Mouse (Mus musculus) heart, postnatal 36 days (tissue): ENCODE measurements around the gene Klhl22. TPM values are rescaled to one million over a fixed set of nuclear protein-coding genes. Genes with fewer than 3 reads are reported as not detected.
"Not testable (repeated sequence)": the region's sequence is repeated elsewhere in the genome, so short reads cannot be mapped to it uniquely, and the experiment has no call there.

ENCODE experiments used
- DNase-seq, 2 experiments: peaks; one replicate each; pipeline ENCODE4 v3.0.0; 2021 to 2022
- intact Hi-C: fragments of 180-260 bp; cut with DNase I; formaldehyde crosslinking; loops from one replicate; pipeline ENCODE4 v1.15.1; 2025
- total RNA-seq, 2 experiments: library from RNA; stranded (reverse); gene quantifications; 2 replicates each; pipeline ENCODE4 v1.2.3; 2021

The Klhl22 gene
- total RNA-seq: 10 to 100 TPM; 17.2 to 20.2 TPM

DNA sequence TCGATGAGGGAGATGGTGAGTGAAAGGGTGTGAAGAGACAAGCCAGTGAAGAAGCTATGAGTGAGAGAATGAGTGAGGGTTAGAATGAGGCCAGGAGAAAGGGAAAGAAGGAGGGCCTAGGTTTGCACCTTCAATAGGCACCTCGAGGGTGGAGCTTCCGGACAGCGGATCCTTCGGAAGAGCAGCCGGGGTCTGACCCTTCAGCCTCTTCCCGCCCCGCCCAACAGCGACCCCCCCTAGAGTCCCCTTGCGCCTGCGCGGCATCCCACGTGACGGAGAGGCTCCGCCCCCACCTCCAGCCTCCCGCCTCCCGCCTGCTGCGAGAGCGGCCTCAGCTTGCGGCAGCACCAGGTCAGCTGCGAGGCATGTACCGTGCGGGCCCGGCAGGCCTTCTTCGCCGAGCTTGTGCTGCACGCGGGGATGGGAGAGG lies at the start of gene Klhl22:
Gene Klhl22 (plus strand): TSS at position 275 of the 430 bp plus-strand sequence.
- peak; percentile 93 to 94 for DNase-seq
- intact Hi-C loops: loop anchor here (2.0 kb wide), 1 partner anchor 33 kb away; no protein-coding TSS in a partner anchor

DNA sequence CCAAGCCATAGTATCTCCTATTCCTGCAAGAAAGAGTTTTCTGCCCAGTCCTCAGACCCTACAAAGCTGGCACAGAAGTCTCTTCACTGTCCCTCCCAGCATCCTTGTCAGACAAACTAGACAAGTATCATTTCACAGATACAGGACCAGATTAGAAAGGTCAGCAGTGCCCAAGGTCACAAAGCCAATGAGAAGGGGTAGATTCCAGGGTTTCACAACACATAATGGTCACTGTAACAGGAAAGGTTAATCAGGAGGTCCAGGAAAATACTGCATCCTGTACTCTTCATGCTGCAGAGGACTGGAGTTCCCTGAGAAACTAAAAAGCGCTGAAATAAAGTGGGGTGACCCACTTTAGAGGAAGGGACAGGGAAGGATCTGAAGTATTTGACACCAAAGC lies 41.6 kb upstream of the Klhl22 start:
- intact Hi-C loops: no loop called here

DNA sequence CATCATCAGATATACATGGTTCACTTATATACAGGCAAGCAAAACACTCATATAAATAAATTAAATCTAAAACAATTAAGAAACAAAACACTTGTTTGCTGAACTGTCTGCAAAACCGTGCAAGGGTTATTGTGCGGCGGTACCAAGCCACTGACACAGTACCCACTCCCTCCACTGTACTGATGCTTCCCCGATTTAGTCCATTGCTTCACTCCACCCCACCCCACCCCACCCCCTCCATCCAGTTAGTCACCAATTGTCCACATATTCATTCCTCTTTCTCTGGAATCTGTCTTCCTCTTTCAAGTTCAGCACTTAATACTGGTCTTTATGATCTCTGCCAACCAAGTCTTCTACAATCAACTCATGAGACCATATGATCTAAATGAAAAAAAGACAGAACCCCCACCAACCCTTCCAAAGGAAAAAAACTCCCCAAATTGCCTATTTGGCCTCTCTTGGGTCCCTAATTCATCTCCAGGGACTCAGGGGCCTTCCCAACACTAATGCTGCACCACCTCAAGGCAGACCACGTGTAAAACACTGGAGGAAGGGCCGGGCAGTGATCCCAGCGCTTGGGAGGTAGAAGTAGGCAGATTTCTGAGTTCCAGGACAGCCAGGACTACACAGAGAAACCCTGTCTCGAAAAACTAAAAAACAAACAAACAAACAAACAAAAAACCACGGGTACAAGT lies 38.2 kb upstream of the Klhl22 start:
- intact Hi-C loops: loop anchor here (10.0 kb wide), 1 partner anchor 166 kb away; no protein-coding TSS in a partner anchor
- no peak for DNase-seq

More for the DNA sequence above, 41.6 kb upstream of the Klhl22 start:
- no peak for DNase-seq

DNA sequence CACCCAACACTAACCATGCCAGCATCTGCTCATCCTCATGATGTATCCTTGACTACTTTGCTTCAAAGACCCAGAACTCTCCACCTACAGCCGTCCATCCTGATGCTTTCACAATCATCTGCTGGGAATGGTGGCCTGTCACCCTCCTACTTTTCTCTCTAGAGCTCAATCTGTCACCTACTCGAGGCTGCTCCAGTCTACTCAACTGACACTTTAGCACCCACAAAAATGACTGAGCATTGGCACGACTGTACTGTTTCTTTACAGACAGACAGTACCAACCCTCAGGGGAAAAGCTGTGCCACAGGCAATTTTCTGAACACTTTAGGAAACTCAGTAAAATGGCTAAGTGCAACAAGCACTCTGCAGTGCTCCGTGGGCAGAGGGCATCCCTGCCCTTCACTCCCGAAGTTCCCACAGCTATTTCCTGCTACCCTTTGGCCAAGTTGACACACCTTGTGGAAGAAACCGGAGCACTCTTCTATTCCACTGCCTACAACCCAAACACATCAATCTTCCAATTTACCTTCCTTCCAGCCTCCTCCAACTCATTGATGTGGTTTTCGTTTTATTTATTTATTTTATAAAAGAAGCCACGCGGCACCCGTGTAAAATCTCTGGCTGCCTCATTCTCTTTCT lies 37.5 kb upstream of the Klhl22 start:
- no peak for DNase-seq
- intact Hi-C loops: loop anchor here (10.0 kb wide), 1 partner anchor 167 kb away; no protein-coding TSS in a partner anchor

DNA sequence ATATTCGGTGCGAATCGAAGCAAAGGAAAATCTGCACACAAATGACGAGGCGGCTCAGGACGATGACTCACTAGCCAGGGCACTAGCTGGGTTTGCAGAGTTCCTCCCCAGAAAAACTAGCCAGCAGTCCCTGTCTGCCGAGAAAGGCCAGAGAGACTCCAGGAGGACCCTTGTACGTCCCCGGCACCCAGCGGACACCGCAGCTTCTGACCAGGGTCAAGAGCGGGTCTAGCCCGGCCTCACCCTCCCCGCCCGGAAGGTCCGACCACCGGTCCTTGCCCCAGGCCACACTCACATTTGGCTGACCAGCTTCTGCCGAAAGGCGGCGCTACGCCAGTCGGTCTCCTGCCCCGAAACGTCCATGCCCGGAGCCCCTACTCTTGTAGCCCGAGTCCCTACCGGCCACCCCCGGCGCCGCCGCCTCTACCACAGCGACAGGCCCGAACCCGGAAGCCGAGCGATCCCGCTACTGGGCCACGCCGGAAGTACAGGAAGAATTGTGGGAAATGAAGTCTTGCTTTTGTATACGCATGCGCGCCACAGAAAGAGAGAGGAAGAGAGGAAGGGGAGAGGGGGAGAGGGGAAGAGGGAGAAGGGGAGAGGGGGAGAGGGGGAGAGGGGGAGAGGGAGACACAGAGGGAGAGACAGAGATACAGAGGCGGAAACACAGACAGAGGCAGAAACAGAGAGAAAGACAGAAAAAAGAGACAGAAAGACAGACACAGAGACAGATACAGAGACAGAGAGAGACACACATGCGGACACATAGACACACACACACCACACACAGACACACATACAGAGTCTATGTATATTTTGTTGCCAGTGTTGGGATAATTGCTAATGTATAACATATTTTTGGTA lies 36.7 kb upstream of the Klhl22 start:
- intact Hi-C loops: loop anchor here (10.0 kb wide), 1 partner anchor 168 kb away; no protein-coding TSS in a partner anchor

DNA sequence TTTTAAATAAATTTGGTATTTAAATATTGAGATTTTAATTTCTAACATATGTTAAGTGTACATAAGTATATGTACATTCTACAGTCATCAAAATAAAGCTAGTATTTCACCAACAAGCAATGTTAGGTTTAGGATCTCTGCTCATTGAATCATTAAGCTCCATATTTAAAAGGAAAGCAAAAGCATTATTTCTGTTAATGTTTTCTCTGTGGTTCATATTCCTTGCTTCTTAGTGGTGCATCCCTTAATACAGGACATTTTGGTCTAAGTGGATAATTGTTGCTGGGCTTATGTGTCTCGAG lies 36.1 kb upstream of the Klhl22 start:
- intact Hi-C loops: loop anchor here (10.0 kb wide), 1 partner anchor 168 kb away; no protein-coding TSS in a partner anchor

More for the DNA sequence above, 36.7 kb upstream of the Klhl22 start:
- DNase-seq: peak; percentile 83 to 90

DNA sequence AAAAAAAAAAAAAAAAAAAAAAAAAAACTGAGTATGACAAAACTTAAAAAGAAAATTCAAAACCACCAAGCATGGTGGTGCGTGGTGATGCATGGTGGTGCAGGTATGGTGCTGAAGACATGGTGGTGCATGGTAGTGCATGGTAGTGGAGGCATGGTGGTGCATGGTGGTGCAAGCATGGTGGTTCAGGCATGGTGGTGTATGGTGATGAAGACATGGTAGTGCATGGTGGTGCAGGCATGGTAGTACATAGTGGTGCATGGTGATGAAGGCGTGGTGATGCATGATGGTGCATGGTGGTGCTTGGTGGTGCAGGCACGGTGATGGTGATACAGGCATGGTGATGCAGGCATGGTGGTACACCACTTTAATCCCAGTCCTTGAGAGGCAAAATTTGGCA lies 35.0 kb upstream of the Klhl22 start:
- no peak for DNase-seq
- intact Hi-C loops: loop anchor here (10.0 kb wide), 1 partner anchor 170 kb away; no protein-coding TSS in a partner anchor

More for the DNA sequence above, 36.1 kb upstream of the Klhl22 start:
- no peak for DNase-seq

DNA sequence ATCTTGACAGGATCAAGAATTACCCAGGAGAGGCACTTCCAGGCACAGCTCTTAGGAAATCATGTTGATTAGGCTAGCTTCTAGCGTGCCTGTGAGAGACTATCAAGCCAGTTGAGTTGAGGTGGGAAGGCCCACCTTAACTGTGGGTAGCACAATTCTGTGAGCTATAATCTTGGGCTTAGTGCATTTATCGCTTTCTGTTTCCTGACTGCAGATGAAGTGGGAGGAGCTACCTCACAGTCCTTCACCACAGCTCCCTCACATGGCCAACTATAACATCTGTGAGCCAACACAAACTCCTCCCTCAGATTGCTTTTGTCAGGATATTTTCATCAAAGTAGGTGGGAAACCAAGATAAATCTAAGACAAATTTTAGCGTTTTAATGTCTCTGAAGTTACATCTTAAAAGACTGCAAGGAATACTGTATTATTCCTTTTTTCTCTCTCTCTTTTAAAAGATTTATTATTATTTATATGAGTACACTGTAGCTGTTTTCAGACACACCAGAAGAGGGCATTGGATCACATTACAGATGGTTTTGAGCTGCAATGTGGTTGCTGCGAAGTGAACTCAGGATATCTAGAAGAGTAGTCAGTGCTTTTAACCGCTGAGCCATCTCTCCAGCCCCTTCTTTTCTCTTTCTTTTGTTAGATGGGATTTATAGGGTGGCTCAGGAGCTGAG lies 32.1 kb upstream of the Klhl22 start:
- intact Hi-C loops: loop anchor here (2.0 to 10.0 kb wide), 3 partner anchors 31 to 173 kb away; partner anchors contain the start of genes Ccdc74a and Klhl22
- peak; percentile 44 to 46 for DNase-seq

DNA sequence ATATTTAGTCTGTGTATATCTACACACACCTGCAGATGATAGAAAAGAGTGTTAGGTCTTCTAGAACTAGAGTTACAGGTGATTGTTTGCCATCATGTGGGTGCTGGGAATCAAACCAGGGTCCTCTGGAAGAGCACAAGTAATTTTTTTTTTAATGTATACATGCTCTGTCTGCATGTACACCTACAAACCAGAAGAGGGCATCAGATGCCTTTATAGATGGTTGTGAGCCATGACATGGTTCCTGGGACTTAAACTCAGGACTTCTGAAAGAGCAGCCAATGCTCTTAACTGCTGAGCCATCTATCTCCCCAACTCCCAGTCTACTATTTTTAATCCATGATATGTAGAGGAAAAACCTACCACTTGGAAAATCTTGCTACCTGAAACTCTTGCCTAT lies 29.4 kb upstream of the Klhl22 start:
- DNase-seq: no peak
- intact Hi-C loops: loop anchor here (5.0 to 10.0 kb wide), 2 partner anchors 83 to 175 kb away; partner anchors contain the start of gene Ccdc74a

DNA sequence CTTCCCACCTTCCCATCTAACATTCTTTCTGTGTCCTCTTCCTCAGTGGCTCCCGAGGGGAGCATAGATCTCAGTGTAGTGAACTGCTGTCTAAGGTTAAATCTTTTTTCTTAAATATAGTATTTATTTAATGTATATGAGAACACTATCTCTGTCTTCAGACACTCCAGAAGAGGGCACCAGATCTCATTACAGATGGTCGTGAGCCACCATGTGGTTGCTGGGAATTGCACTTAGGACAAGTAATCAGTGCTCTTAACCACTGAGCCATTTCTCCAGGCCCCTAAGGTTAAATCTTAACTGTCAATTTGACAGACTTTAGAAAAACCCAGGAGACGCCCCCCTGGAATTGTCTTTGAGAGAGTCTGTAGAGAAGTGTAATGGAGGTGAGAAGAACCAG lies 27.4 kb upstream of the Klhl22 start:
- no peak for DNase-seq
- intact Hi-C loops: no loop called here

DNA sequence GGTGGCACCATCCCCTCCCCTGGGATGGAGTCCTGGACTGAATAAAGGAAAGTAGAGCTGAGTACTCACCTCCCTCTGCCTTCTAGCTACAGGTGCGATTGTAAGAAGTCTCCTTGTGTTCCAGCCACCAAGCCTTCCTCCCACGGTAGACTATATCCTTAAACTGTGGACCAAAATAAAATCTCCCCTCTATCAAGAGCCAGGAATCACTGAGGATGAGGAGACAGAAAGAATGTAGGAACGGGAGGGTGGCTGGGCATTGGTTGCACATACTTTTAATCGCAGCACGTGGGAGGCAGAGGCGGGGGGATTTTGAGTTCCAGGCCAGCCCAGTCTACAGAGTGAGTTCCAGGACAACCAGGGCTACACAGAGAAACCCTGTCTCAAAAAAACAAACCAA lies 27.0 kb upstream of the Klhl22 start:
- intact Hi-C loops: no loop called here

DNA sequence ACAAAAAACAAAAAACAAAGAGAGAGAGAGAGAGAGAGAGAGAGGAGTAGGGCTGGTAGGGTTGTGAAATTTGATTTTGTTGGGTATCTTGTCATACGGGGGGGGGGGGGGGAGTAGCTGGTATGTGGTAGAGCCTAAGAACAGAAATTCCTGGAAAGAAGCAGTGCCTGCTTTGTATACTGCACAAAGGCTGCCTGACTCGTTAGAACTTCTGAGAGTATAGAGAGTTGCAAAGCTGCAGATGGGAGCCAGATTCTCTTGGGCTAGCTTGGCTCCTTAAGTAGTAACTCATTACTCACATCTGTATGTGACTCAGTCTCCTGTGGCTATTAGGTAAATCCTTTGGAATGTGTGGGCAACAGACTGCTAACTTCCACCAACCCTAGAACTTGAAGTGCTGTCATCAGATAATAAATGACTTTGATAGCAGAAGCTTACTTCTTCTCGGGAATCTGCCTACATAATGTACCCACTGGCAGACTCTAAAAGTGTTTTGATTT lies 26.5 kb upstream of the Klhl22 start, which contains the start of gene Med15:
Gene Med15 (minus strand): TSS at position 51 of the 500 bp plus-strand sequence.
- intact Hi-C loops: no loop called here
- DNase-seq: no peak

More for the DNA sequence above, 27.0 kb upstream of the Klhl22 start:
- no peak for DNase-seq

DNA sequence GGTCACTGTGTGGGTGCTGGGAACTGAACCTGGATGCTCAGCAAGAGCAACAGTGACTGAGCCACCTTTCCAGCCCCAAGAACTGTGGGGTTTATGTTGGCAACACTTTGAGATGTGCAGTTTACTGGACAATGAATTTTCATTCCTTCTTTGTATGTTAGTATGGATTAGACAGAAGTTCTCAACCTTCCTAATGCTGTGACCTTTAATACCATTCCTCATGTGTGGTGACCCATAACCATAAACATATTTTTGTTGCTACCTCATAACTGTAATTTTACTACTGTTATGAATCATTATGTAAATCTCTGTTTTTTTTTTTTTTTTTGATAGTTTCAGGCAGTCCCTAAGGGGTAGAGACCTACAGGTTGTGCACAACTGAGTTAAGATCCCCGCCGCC lies 25.8 kb upstream of the Klhl22 start:
- intact Hi-C loops: no loop called here
- no peak for DNase-seq

DNA sequence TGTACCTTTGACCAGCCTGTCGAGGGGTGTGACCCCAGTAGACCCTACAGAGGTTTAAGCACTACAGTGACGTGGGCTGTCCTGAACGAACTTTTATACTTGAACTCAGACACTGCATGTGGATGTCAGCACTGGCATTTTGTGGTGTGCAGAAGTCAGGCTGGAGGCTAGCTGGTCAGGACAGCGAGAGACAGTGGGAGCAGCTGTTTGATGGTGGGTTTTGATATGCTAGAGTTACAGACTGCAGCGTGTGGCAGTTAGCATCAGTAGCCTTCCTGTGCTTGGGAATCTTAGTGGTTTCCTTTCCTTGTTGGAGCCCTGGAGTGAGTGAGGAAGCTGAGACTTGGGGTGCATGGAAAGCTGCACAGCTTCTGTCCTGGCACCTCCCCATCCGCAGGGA lies 24.5 kb upstream of the Klhl22 start:
- DNase-seq, intact Hi-C loops: not testable (repeated sequence)

DNA sequence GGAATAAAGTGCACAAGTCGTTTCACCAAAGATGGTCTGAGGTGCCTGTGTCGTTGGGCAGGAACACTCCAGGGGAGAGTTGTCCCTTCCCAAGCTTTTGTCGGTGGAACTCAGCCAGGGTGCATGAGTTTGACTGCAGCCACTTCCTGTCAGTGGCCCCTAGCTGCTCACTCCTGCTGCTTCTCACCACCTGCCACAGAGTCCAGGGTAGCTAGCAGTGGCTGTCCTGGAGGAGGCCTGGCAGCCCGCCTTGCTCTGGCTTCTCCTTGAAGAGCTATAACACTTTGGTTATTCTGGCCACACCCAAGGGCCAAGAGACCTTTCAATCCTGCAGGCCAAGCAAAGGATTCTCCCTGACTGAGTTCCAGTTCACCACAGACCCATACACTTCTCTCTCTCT lies 23.3 kb upstream of the Klhl22 start:
- intact Hi-C loops: no loop called here
- no peak for DNase-seq

DNA sequence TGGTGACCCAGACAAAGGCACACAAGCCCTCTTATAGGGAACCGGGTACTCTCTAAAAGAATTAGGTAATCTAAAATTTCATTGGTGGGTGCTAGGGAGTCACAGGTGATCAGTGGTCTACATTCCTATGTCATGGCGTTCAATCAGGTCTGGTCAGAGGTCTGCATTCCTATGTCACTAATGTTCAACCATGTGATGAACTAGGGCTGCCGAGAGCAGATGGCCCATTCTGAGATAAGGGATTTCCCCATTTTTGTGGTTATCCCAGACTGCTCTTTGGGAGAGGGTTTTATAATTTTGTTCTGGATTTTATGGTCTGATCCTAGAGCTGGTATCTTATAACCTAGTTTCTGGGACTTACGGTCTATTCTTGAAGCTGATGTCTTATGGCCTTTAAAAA lies 19.3 kb upstream of the Klhl22 start:
- no peak for DNase-seq
- intact Hi-C loops: no loop called here

DNA sequence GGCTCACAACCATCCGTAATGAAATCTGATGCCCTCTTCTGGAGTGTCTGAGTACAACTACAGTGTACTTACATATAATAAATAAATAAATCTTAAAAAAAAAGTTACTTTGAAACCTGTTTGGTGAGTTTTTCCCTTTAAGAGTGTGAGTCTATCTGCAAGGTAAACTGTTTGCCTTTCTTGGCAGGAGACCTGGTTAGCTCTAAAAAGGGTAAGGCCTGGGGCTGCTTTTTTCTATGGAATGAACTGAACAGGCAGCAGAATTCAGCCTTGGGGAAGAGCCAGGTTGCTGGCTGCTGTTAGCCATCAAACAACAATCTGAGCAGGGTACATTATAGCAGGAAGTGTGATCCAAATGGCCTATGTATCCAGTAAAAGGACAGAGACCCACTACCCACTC lies 16.6 kb upstream of the Klhl22 start:
- DNase-seq: no peak
- intact Hi-C loops: no loop called here

DNA sequence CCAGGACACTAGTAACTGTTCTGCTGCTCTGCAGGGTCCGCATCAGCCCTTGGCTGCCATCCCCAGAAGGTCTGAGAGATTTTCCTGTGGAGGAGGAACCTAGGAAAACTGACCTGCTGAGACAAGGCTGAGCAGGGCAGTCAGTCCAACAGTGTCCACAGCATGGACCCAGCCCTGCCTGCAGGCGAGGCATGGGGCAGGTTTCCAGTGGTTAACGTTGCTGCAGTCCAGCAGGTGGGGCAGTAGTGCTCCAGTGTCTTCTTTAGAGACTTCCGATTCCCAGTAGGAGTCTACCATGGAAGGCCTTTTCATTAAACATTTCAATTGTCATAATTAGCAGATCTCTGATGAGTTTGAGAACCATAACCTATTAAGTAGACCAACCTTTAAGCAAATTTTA lies 16.1 kb upstream of the Klhl22 start:
- no peak for DNase-seq
- intact Hi-C loops: no loop called here

DNA sequence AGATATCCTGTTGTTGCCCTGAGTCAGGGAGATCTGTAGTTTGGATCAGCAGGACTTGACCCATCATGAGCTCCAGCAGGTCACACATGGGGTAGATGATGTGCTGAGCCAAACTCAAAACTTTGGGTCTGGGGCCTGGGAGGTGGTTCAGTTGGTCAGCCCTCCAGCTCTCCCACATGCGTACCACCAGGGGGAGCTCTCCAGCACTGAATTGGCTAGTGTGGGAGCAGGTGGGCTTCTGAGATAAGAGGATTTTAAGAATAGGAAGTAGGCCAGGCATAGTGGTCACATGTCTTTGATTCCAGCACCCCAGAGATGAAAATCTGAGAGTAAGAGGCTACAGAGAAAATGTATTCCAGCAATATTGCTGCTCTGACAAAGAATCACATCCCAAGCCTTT lies 14.9 kb upstream of the Klhl22 start:
- peak; percentile 26 to 55 for DNase-seq
- intact Hi-C loops: loop anchor here (1.0 kb wide), 1 partner anchor 68 kb away; no protein-coding TSS in a partner anchor

DNA sequence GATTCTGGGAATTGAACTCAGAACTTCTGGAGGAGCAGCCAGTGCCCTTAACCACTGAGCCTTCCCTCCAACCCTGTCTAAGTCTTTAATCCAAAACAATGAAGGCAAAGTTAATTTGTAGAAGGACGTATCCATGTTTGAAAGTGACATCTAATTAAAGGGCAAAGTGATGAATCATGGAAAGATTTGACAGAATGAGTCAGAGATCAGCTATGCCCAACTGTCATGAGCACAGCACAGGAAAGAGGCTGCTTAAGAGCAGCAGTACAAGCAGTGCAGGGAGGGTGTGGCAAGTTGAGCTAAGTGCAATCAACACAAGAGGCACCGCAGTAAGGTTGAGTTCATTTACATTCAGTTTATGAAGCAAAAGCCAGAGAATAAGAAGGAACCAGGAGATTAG lies 14.4 kb upstream of the Klhl22 start:
- intact Hi-C loops: no loop called here
- no peak for DNase-seq
